Mouse (Mus musculus): ENCODE measurements around the gene V1rd19. TPM values are rescaled to one million over a fixed set of nuclear protein-coding genes. Genes with fewer than 3 reads are reported as not detected.
A peak's percentile ranks its signal among the peaks of the same experiment; 100 is the strongest.
"Not testable (repeated sequence)": the region's sequence is repeated elsewhere in the genome, so short reads cannot be mapped to it uniquely, and the experiment has no call there.

V1rd19 gene
- not detected in 2 replicates for total RNA-seq (2021)
- long read RNA-seq, experiment 1, result 0 reads
- long read RNA-seq, experiment 2, result 0 reads

GRCm38 (mm10) chr7:24001391-24001790, at the start of gene V1rd19:
Gene V1rd19 (plus strand): TSS chr7:24001691.
- no peak for DNase-seq

GRCm38 (mm10) chr7:23968044-23968443, 33.4 kb upstream of the V1rd19 start:
- DNase-seq, result peak; percentile 30

GRCm38 (mm10) chr7:23974315-23974714, 27.2 kb upstream of the V1rd19 start, which contains the start of gene Vmn1r181:
Gene Vmn1r181 (plus strand): TSS chr7:23974615.
- not testable (repeated sequence) for DNase-seq

GRCm38 (mm10) chr7:24052660-24053304, 51.3 kb downstream of the V1rd19 start, which contains the start of gene Vmn1r183:
Gene Vmn1r183 (plus strand): TSS chr7:24053254.
- DNase-seq, result no peak

Other genes with a start within 250 kb of the V1rd19 start
- gene Vmn1r174, start 249.4 kb upstream of the V1rd19 start, total RNA-seq (2021), result not detected in 2 replicates
- gene Vmn1r175, start 191.0 kb upstream of the V1rd19 start, total RNA-seq (2021), result not detected in 2 replicates
- not detected in 2 replicates for gene Vmn1r176, start 164.3 kb upstream of the V1rd19 start, total RNA-seq (2021)
- not detected in 2 replicates for gene Vmn1r177, start 135.2 kb upstream of the V1rd19 start, total RNA-seq (2021)
- not detected in 2 replicates for gene Vmn1r178, start 109.7 kb upstream of the V1rd19 start, total RNA-seq (2021)
- not detected in 2 replicates for gene Vmn1r179, start 74.7 kb upstream of the V1rd19 start, total RNA-seq (2021)
- not detected in 2 replicates for gene Vmn1r180, start 51.1 kb upstream of the V1rd19 start, total RNA-seq (2021)
- not detected in 2 replicates for gene Vmn1r181, start 27.1 kb upstream of the V1rd19 start, total RNA-seq (2021)
- not detected in 2 replicates for gene Vmn1r183, start 51.6 kb downstream of the V1rd19 start, total RNA-seq (2021)
- gene Zfp180, start 80.2 kb downstream of the V1rd19 start, total RNA-seq (2021), result 21.8 and 22.3 TPM in 2 replicates
- 2.6 and 3.3 TPM in 2 replicates for gene Zfp112, start 110.6 kb downstream of the V1rd19 start, total RNA-seq (2021)
- gene Zfp235, start 132.5 kb downstream of the V1rd19 start, total RNA-seq (2021), result 7.3 and 9.2 TPM in 2 replicates
- gene Zfp114, start 173.4 kb downstream of the V1rd19 start, total RNA-seq (2021), result 0.30 and 0.79 TPM in 2 replicates
- 9.5 TPM in 2 replicates for gene Zfp111, start 209.8 kb downstream of the V1rd19 start, total RNA-seq (2021)
- gene Zfp109, start 235.9 kb downstream of the V1rd19 start, total RNA-seq (2021), result 2.7 and 3.0 TPM in 2 replicates

Measured in adrenal gland, postnatal 14 days (tissue).